Mouse (Mus musculus): ENCODE results near the gene Ssu2.

Ssu2 gene

GRCm38 (mm10) chr6:112387947-112388346, at the start of gene Ssu2:
TSS of gene Ssu2 (minus strand) at chr6:112388023.
- no peak for DNase-seq

- DNase-seq, result no peak
These were observed 38.4 kb upstream of the Ssu2 start for GRCm38 (mm10) chr6:112426018-112426732.

DNA sequence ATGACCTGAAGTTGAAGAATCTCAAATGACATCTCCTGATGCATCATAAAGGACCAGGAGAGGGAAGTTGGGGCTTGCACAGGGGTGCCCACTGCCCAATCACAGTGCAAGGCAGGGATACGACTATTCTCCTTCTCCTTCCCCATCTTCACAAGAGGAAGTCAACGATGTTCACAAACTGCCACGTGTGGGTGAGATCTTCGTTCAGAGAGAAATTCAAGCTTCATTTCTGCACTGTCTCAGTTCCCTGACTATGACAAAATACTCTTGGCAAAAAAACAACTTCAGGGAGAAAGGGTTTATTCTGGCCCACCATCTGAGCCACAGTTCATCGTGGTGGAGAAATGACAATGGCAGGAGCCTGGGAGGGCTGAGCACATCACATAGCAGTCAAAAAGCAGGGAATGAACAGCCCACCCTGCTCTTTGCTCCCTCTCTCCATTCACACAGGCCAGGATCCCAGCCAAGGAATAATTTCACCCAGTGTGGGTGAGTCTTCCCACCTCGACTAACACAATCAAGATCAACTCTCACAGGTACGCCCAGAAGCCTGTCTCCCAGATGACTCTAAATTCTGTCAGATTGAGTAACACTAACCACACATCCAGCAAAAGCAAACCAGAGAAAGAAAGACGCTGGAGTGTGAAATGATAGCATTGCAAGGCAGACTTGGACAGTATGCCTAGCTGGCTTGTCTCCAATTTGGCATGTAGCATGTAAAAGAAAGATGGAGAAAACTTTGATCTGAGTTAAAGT, 36.1 kb upstream of the Ssu2 start:
- peak; percentile 28 for DNase-seq

GRCm38 (mm10) chr6:112420883-112421282, 33.1 kb upstream of the Ssu2 start:
- DNase-seq, result no peak

GRCm38 (mm10) chr6:112419333-112419732, 31.5 kb upstream of the Ssu2 start:
- peak; percentile 11 for DNase-seq

DNA sequence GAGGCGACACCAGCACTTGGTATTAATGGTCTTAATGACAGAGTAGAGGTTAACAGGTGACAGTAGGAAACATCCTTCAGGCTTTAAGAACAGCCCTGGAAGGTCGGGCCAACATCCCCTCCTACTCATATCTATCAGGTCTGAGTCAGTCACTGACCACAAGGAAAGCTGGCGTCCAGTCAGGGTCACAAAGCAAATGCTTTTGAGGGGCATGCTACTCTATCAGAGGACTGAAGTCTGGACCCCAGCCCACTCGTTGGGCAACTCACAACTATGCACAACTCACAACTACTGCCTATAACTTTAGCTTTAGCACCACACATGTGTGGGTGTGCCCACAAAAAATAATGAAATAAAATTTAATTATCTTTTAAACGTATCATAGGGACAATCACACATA, 16.3 kb upstream of the Ssu2 start:
- no peak for DNase-seq

DNA sequence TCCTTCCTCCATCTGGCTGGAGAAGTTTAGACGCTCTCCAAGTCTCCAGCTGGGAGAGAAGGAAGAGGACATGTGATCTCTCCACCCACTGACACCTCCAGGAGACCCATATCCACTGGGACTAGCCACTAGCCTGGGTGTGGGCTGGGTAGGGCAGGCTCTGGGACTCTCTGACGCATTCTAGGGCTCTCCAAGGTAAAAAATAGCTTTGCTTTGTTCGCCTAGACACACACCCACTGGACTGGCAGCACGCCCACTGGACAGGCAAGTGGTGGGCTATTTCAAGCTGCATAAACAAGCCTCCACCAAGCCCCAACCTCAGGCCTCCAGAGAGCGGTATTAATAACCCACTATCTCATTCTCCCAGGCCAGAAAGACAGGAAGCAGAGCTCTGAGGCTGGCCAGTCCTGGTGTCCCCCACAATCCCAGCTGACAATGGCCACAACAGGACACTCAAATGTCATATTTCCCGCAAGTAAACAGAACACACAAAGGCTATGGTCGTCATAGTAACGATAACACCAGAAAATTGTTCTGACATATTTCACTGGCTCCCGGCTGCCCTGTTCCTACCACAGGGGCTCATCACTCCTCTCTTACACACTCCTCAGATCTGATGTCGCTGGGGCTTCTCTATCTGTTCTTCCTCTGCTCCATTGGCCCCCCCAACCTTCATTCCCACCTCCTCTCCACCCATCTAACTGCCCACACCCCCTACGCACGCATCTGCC, 14.3 kb upstream of the Ssu2 start:
- peak; percentile 72 for DNase-seq

- DNase-seq, result no peak
These were observed 9.5 kb upstream of the Ssu2 start for GRCm38 (mm10) chr6:112397351-112397750.

GRCm38 (mm10) chr6:112396352-112396751, 8.5 kb upstream of the Ssu2 start:
- no peak for DNase-seq

DNA sequence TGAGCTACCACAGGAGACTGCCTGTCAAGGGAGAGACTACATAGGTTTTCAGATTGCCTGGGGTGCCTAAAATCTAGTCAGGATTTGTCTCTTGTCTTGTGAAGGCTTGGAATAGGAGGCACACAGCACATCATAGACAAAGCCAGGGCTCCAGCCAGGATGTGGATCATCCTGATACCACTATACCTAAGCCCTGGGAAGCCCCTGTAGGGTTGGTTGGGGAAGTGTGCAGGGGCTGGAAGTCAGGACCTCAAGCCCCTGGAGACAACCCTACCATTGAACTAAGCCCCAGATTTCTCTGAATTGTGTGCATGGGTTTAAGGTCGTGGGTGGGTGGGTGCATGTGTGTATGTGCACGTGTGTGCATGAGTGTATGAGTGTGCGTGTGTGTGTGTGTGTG, 562 bp upstream of the Ssu2 start:
- no peak for DNase-seq

DNA sequence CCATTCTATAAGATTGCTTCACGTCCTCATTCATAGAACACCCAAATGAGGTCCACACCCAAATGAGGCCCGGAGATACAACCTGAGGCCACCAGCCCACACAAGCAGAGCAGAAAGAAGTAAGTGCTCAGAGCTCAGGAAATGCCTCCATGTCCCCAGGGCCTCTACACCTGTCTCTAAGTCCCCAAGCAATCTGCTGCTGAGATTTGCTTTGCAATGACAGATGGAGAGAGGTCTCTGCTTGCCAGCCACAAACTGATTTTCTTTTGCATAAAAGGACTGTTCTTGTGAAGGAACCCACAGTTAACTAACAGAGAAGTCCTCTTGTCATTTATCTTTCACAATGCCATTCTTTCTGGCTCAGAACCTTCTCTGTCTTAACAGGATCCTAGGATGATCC, 1.6 kb downstream of the Ssu2 start:
- DNase-seq, result no peak

- DNase-seq, result no peak
These were observed 4.7 kb downstream of the Ssu2 start for GRCm38 (mm10) chr6:112382990-112383685.

- DNase-seq, result no peak
These were observed 8.8 kb downstream of the Ssu2 start for GRCm38 (mm10) chr6:112379054-112379453.

DNA sequence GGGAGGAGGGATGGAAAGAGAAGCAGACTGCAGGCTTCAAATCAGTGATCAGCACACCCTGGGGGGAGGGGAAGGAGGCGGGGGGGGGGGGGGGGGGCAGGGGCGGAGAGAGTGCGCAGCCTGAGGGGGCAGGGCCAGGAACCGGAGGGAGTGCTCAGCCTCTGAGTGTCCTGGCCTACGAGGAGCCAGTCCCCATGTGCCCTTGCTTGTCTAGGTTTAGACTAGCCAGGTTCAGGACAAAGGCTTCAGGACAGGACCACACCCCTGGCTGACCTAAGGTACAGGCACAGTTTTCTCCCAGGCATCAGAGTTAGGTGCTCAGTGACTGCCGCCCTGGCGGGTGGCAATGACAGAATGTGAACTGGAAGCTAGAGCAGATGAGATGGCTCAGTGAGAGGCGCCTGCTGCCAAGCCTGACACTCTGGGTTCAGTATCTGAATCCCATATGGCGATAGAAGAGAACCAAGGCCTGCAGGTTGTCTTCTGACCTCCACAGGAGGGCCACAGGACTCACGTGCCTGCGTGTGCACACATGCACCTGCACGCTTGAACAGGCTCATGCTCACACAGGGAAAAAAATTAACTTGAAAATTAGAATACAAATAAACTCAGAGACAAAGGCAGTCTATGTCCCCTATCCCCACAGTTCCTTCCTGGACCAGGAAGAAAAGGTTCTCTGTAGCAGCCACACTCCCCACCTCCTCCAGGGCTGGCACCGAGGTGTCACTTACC, 12.0 kb downstream of the Ssu2 start:
- DNase-seq, result no peak

GRCm38 (mm10) chr6:112373886-112374585, 13.8 kb downstream of the Ssu2 start:
- DNase-seq, result peak; percentile 22

DNA sequence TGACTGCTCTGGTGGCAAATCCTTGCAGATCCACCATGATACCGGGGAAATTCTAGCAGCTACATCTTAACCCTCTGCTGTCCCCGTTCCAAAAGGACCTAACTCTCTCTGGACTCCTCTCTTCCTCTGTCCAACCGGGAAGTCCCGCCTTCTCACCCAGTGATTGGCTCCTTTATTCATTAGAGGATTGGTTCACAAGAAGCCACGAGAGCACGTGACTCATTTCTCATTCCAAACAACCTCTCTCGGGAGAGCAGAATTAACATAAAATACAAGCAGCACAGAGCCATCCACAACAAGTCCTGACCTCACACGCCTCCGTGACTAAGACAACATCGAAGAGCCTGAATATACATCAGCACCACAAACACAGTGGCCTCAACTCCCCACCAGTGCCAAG, 22.5 kb downstream of the Ssu2 start:
- DNase-seq, result no peak

DNA sequence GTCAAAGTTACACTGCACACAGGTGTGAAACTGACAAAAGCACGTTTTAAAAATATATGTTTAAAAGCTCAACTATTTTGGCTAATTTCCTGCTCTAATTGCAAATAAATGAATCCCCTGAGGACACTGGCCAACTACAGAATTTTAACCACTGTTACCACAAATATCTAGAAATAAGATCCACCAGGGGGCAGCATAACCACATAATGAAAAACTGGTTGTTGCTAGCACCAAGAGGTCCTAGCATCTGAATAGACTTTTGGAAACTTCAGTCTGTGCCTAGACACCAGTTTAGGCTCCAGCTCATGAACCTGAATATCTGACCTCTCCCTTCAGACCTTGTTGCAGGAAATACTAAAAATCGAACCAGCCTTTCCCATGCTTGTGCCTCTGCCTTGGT, 23.2 kb downstream of the Ssu2 start:
- DNase-seq, result no peak

DNA sequence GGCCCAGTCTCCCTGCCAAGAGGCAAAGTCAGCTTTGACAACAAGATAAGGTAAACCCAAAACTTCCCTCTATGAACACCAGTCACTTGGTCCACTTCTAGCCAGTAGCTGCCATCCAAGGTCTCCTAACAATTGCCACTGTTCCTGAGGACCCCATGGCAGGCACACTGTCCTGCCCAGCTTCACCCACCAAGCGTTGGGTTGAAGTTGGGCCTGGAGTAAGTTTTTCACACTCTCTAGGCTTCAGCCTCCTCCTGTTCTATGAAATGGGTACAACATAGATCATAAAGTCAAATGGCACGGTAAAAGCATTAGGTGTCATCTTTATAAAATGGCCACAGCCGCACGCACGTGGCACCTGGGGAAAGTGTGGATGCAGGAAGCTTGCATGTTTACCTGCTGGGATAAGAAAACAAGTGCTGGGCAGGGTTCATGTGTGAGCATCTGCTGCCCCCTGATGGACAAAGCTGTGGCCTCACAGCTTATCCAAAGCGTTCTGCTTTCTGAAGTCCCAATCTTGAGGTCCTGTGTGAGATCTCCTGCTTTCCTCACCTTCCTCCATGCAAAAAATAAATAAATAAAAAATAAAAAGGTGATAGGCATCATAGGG, 25.4 kb downstream of the Ssu2 start:
- DNase-seq, result peak; percentile 53

DNA sequence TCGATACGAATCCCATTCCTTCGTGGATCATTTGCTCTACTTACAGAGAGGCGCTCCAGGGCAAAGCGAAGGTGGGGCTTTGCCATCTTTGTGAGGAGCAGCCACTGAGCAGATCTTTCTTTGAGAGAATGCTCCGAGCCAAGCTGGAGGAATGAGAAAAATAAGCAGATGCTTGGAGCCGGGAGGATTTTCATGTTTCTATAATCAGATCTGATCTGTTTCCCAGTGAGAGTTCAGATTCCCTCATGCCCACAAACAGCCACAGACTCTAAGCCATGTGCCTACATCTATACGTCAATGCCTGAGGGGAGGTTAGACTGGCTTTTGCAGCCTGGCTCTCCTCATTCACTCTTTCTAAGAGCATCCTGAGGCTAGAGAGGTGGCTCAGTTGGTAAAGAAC, 27.1 kb downstream of the Ssu2 start:
- DNase-seq, result peak; percentile 29

GRCm38 (mm10) chr6:112359341-112359740, 28.5 kb downstream of the Ssu2 start:
- no peak for DNase-seq

DNA sequence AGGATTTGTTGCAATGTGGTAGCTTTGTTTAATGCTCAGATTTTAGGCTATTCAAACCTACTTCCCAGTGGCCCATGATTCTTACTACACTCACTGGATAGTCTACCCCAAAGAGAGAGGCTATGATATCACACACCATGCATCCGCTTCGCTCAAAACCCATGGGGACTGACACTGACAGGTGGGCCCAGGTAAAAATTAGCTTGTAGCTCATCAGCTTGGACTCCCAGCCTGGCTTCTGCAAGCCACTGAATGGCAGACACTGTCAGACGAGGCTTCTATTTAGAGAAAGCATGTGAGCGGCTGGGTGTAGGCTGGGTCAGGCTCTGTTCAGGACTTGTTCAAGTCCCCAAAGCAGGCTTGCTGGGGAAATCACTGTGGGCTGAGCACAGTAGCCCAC, 37.4 kb downstream of the Ssu2 start:
- no peak for DNase-seq

All from right cerebral cortex, postnatal 25 days (tissue).